Mouse (Mus musculus) kidney, embryonic 16.5 days (tissue): Measurements from ENCODE around the gene Nrip2. TPM values are rescaled to one million over a fixed set of nuclear protein-coding genes. Genes with fewer than 3 reads are reported as not detected.

Experiments
- ATAC-seq: fragments of 200-750 bp; cut with Nextera tagmentation; 2 replicates; pipeline ENCODE4 v1.8.0; 2017; ENCODE audit warnings: moderate TSS enrichment; ENCODE audit not compliant: low FRiP score, low TSS enrichment
- H3K27ac ChIP-seq: fragments of 300-500 bp; sonication (generic); 2 replicates; pipeline ENCODE4 v1.5.1; 2014; ENCODE audit warnings: low read length
- H3K27me3 ChIP-seq: fragments of 300-500 bp; sonication (generic); 2 replicates; pipeline ENCODE4 v1.6.1; 2014; ENCODE audit warnings: low read length, control low read depth, mixed read lengths; ENCODE audit not compliant: insufficient read depth
- H3K36me3 ChIP-seq: fragments of 300-500 bp; sonication (generic); 2 replicates; pipeline ENCODE4 v1.6.1; 2014; ENCODE audit warnings: low read length, control low read depth, mixed read lengths; ENCODE audit not compliant: insufficient read depth
- H3K4me1 ChIP-seq: fragments of 300-500 bp; sonication (generic); 2 replicates; pipeline ENCODE4 v1.6.1; 2014; ENCODE audit warnings: low read length, control low read depth, mixed read lengths; ENCODE audit not compliant: insufficient read depth
- H3K4me2 ChIP-seq: fragments of 300-500 bp; sonication (generic); replicated peaks from 2 replicates; pipeline ENCODE4 v1.6.1; 2014; ENCODE audit warnings: low read depth, low read length
- H3K4me3 ChIP-seq: fragments of 300-500 bp; sonication (generic); 2 replicates; pipeline ENCODE4 v1.5.1; 2014; ENCODE audit warnings: mild to moderate bottlenecking, low read length
- H3K9ac ChIP-seq: fragments of 300-500 bp; sonication (generic); replicated peaks from 2 replicates; pipeline ENCODE4 v1.6.1; 2014; ENCODE audit warnings: low read length
- H3K9me3 ChIP-seq: fragments of 300-500 bp; sonication (generic); 2 replicates; pipeline ENCODE4 v1.6.1; 2016; ENCODE audit warnings: low read length, control low read depth
- WGBS: fragments of 180-500 bp; shearing (Covaris S2); extraction: QIAGEN DNeasy Blood & Tissue Kit; methylation state at CpG from one replicate; pipeline ENCODE4 v1.1.7; 2014; 5-methylcytosine and 5-hydroxymethylcytosine counted together
- polyA plus RNA-seq: library from polyadenylated mRNA; unstranded; fragments of >200 nt; fragmentation: Nextera tagmentation; extraction: Ambion mirVana; gene quantifications from 2 replicates; pipeline ENCODE4 v1.2.1, GENCODE M21; 2015

The Nrip2 gene
- polyA plus RNA-seq, 1 experiment from 2014 or later: 24.7 TPM

- WGBS: 94% methylated on average over 1 of the region's 1 CpGs
- ATAC-seq: no peak
- no peak overlapping the region for H3K4me3 ChIP-seq
- H3K9me3 ChIP-seq: no peaks in the 10 kb centered on the region
- H3K27ac ChIP-seq: no peak overlapping the region
- H3K4me2 ChIP-seq: no peak overlapping the region
- H3K9ac ChIP-seq: no peak overlapping the region
- no peaks in the 10 kb centered on the region for H3K27me3 ChIP-seq
- no peaks in the 10 kb centered on the region for H3K4me1 ChIP-seq
- H3K36me3 ChIP-seq: no peaks in the 10 kb centered on the region
These were observed 9.9 kb upstream of the Nrip2 start for GRCm38 (mm10) chr6:128389185-128389584.

- ATAC-seq: no peak
- Histone ChIP-seq H3K4me1 (no peaks in the 10 kb centered on the region), H3K9ac (no peak overlapping the region), H3K27me3 (no peaks in the 10 kb centered on the region), H3K4me3 (no peak overlapping the region), H3K4me2 (no peak overlapping the region), H3K9me3 (no peaks in the 10 kb centered on the region), H3K27ac (no peak overlapping the region), H3K36me3 (no peaks in the 10 kb centered on the region)
- WGBS: 46% methylated on average over 1 of the region's 1 CpGs
These were observed 8.4 kb upstream of the Nrip2 start for GRCm38 (mm10) chr6:128390683-128391082.

GRCm38 (mm10) chr6:128397574-128398261 is 1.4 kb upstream of the Nrip2 start:
- Histone ChIP-seq H3K4me1 (peaks cover 24% of the 10 kb centered on the region), H3K9ac (no peak overlapping the region), H3K27ac (peak overlapping the region; percentile 77), H3K4me3 (no peak overlapping the region), H3K27me3 (no peaks in the 10 kb centered on the region), H3K4me2 (no peak overlapping the region), H3K9me3 (no peaks in the 10 kb centered on the region), H3K36me3 (no peaks in the 10 kb centered on the region)
- peak; percentile 55 for ATAC-seq
- WGBS: 69% methylated on average over 7 of the region's 7 CpGs

- peaks cover 24% of the 10 kb centered on the region for H3K4me1 ChIP-seq
- H3K27me3 ChIP-seq: no peaks in the 10 kb centered on the region
- no peaks in the 10 kb centered on the region for H3K36me3 ChIP-seq
- H3K4me3 ChIP-seq: peak overlapping the region; percentile 32
- peak overlapping the region; percentile 54 for H3K4me2 ChIP-seq
- H3K9ac ChIP-seq: peak overlapping the region; percentile 51
- no peaks in the 10 kb centered on the region for H3K9me3 ChIP-seq
- ATAC-seq: peak; percentile 90
- H3K27ac ChIP-seq: peak overlapping the region; percentile 76
- 27% methylated on average over 21 of the region's 21 CpGs for WGBS
These were observed 507 bp downstream of the Nrip2 start for GRCm38 (mm10) chr6:128399421-128400185.

- peaks cover 33% of the 10 kb centered on the region for H3K36me3 ChIP-seq
- H3K4me1 ChIP-seq: peaks cover 16% of the 10 kb centered on the region
- H3K9ac ChIP-seq: no peak overlapping the region
- H3K4me2 ChIP-seq: no peak overlapping the region
- WGBS: 49% methylated on average over 5 of the region's 5 CpGs
- H3K9me3 ChIP-seq: no peaks in the 10 kb centered on the region
- H3K27ac ChIP-seq: no peak overlapping the region
- H3K27me3 ChIP-seq: no peaks in the 10 kb centered on the region
- no peak for ATAC-seq
- H3K4me3 ChIP-seq: no peak overlapping the region
These were observed 5.6 kb downstream of the Nrip2 start for GRCm38 (mm10) chr6:128404708-128405107.

- H3K9me3 ChIP-seq: no peaks in the 10 kb centered on the region
- H3K9ac ChIP-seq: no peak overlapping the region
- no peak overlapping the region for H3K4me2 ChIP-seq
- no peak overlapping the region for H3K27ac ChIP-seq
- 84% methylated on average over 7 of the region's 7 CpGs for WGBS
- no peaks in the 10 kb centered on the region for H3K27me3 ChIP-seq
- H3K4me3 ChIP-seq: no peak overlapping the region
- H3K36me3 ChIP-seq: peaks cover 56% of the 10 kb centered on the region
- ATAC-seq: no peak
- H3K4me1 ChIP-seq: no peaks in the 10 kb centered on the region
These were observed 9.5 kb downstream of the Nrip2 start for GRCm38 (mm10) chr6:128408544-128409125.

GRCm38 (mm10) chr6:128410305-128410704 is 11.2 kb downstream of the Nrip2 start:
- no peaks in the 10 kb centered on the region for H3K9me3 ChIP-seq
- H3K27me3 ChIP-seq: no peaks in the 10 kb centered on the region
- H3K4me1 ChIP-seq: no peaks in the 10 kb centered on the region
- no peak overlapping the region for H3K27ac ChIP-seq
- H3K4me3 ChIP-seq: no peak overlapping the region
- no peak overlapping the region for H3K4me2 ChIP-seq
- H3K9ac ChIP-seq: no peak overlapping the region
- peaks cover 61% of the 10 kb centered on the region for H3K36me3 ChIP-seq
- WGBS: 92% methylated on average over 13 of the region's 13 CpGs
- ATAC-seq: no peak

GRCm38 (mm10) chr6:128411115-128411514 is 12.0 kb downstream of the Nrip2 start:
- 0 out of 2 replicates have a peak, but pooled peaks have one; percentile 1 for ATAC-seq
- WGBS: 13% methylated on average over 3 of the region's 3 CpGs
- Histone ChIP-seq H3K4me1 (no peaks in the 10 kb centered on the region), H3K36me3 (peaks cover 61% of the 10 kb centered on the region), H3K9me3 (no peaks in the 10 kb centered on the region), H3K27ac (no peak overlapping the region), H3K4me2 (no peak overlapping the region), H3K4me3 (no peak overlapping the region), H3K9ac (no peak overlapping the region), H3K27me3 (no peaks in the 10 kb centered on the region)

- Histone ChIP-seq H3K9ac (no peak overlapping the region), H3K4me2 (no peak overlapping the region), H3K9me3 (no peaks in the 10 kb centered on the region), H3K36me3 (peaks cover 20% of the 10 kb centered on the region; the same call in 1 of the 2 replicates), H3K27me3 (no peaks in the 10 kb centered on the region), H3K4me3 (no peak overlapping the region), H3K27ac (no peak overlapping the region), H3K4me1 (no peaks in the 10 kb centered on the region)
- ATAC-seq: no peak
- WGBS: 87% methylated on average over 5 of the region's 5 CpGs
These were observed 17.1 kb downstream of the Nrip2 start for GRCm38 (mm10) chr6:128416169-128416568.

GRCm38 (mm10) chr6:128418076-128418475 is 19.0 kb downstream of the Nrip2 start:
- H3K4me1 ChIP-seq: no peaks in the 10 kb centered on the region
- 91% methylated on average over 1 of the region's 1 CpGs for WGBS
- no peak for ATAC-seq

More at GRCm38 (mm10) chr6:128418076-128418475, 19.0 kb downstream of the Nrip2 start:
- Histone ChIP-seq H3K4me2 (no peak overlapping the region), H3K27me3 (no peaks in the 10 kb centered on the region), H3K27ac (no peak overlapping the region), H3K4me3 (no peak overlapping the region), H3K36me3 (peaks cover 8% of the 10 kb centered on the region; the same call in 1 of the 2 replicates), H3K9ac (no peak overlapping the region), H3K9me3 (no peaks in the 10 kb centered on the region)
